Mouse (Mus musculus) kidney, adult 9 months (tissue): ENCODE measurements around the gene Tnn.
A peak's percentile ranks its signal among the peaks of the same experiment; 100 is the strongest.

Experiments used
- DNase-seq: peaks from one replicate; pipeline ENCODE4 v3.0.0; 2022

Gene Tnn

GRCm38 (mm10) chr1:160153480-160153879 lies at the start of gene Tnn:
Gene Tnn (minus strand): TSS chr1:160153580.
- DNase-seq: no peak

GRCm38 (mm10) chr1:160195337-160195663 lies 41.9 kb upstream of the Tnn start:
- no peak for DNase-seq

- peak; percentile 100 for DNase-seq
Measured at GRCm38 (mm10) chr1:160194529-160195336, 41.4 kb upstream of the Tnn start, which contains the start of gene Mrps14. Gene Mrps14 (plus strand): TSS chr1:160195215.

GRCm38 (mm10) chr1:160184506-160184905 lies 31.1 kb upstream of the Tnn start:
- peak; percentile 21 for DNase-seq

GRCm38 (mm10) chr1:160181216-160181615 lies 27.8 kb upstream of the Tnn start:
- no peak for DNase-seq

GRCm38 (mm10) chr1:160176903-160177302 lies 23.5 kb upstream of the Tnn start:
- DNase-seq: no peak

GRCm38 (mm10) chr1:160166600-160166999 lies 13.2 kb upstream of the Tnn start:
- DNase-seq: no peak

- no peak for DNase-seq
Measured at GRCm38 (mm10) chr1:160158190-160158589, 4.8 kb upstream of the Tnn start.

GRCm38 (mm10) chr1:160150726-160151125 lies 2.7 kb downstream of the Tnn start:
- peak; percentile 4 for DNase-seq

- DNase-seq: no peak
Measured at GRCm38 (mm10) chr1:160149291-160149906, 4.0 kb downstream of the Tnn start.

GRCm38 (mm10) chr1:160147274-160147673 lies 6.1 kb downstream of the Tnn start:
- DNase-seq: no peak

- no peak for DNase-seq
Measured at GRCm38 (mm10) chr1:160145606-160146005, 7.8 kb downstream of the Tnn start.

- DNase-seq: no peak
Measured at GRCm38 (mm10) chr1:160144343-160144742, 9.0 kb downstream of the Tnn start.

- no peak for DNase-seq
Measured at GRCm38 (mm10) chr1:160136362-160136890, 17.0 kb downstream of the Tnn start.

- no peak for DNase-seq
Measured at GRCm38 (mm10) chr1:160133464-160134079, 19.8 kb downstream of the Tnn start.

GRCm38 (mm10) chr1:160123957-160124356 lies 29.4 kb downstream of the Tnn start:
- no peak for DNase-seq

- no peak for DNase-seq
Measured at GRCm38 (mm10) chr1:160108604-160109003, 44.8 kb downstream of the Tnn start.

GRCm38 (mm10) chr1:160105426-160105825 lies 48.0 kb downstream of the Tnn start:
- no peak for DNase-seq

GRCm38 (mm10) chr1:160100996-160101395 lies 52.4 kb downstream of the Tnn start:
- no peak for DNase-seq

GRCm38 (mm10) chr1:160099659-160100302 lies 53.6 kb downstream of the Tnn start:
- no peak for DNase-seq

GRCm38 (mm10) chr1:160086651-160087050 lies 66.7 kb downstream of the Tnn start:
- DNase-seq: no peak

- DNase-seq: no peak
Measured at GRCm38 (mm10) chr1:160084239-160084638, 69.1 kb downstream of the Tnn start.

- DNase-seq: no peak
Measured at GRCm38 (mm10) chr1:160082647-160083046, 70.7 kb downstream of the Tnn start.
